Mouse (Mus musculus): ENCODE measurements around the gene Dpy19l1. TPM values are rescaled to one million over a fixed set of nuclear protein-coding genes. Genes with fewer than 3 reads are reported as not detected.

Dpy19l1 gene
- total RNA-seq, 1 experiment: 54.1 TPM

- no peak overlapping the region for H3K9ac ChIP-seq (ENCODE audit: insufficient read depth, low read depth, low read length, poor library complexity, severe bottlenecking)
- H3K4me3 ChIP-seq (ENCODE audit: insufficient read depth in 1 of 2, low read depth in 1 of 2, low read length in 2 of 2, poor library complexity in 1 of 2, severe bottlenecking in 1 of 2): no peak overlapping the region
- TF ChIP-seq ZC3H11A (IDR thresholded peaks at IDR 0.05; ENCODE audit: borderline replicate concordance, low read depth, low read length): no peak
- no peak for TF ChIP-seq HCFC1 (IDR thresholded peaks at IDR 0.05; ENCODE audit: borderline replicate concordance, insufficient read depth, low read length)
- in situ Hi-C loops (cut with MboI; ENCODE audit: low sequenced_read_pairs in 2 of 2, unreplicated experiment in 2 of 2): no loop called here
- H3K4me1 ChIP-seq (ENCODE audit: control insufficient read depth in 2 of 2, insufficient read depth in 2 of 2, low read length in 2 of 2, poor library complexity in 1 of 2): no peaks in the 10 kb centered on the region
- H3K9me3 ChIP-seq (ENCODE audit: control insufficient read depth, insufficient read depth, low read depth, low read length): no peaks in the 10 kb centered on the region
- no peaks in the 10 kb centered on the region for H3K36me3 ChIP-seq (ENCODE audit: control insufficient read depth, insufficient read depth, low read length, poor library complexity, severe bottlenecking)
- H3K27ac ChIP-seq (ENCODE audit: insufficient read depth, low read depth, low read length, poor library complexity, severe bottlenecking): no peak overlapping the region
- no peak for DNase-seq (ENCODE audit: low read depth, low spot score)
Observed at GRCm38 (mm10) chr9:24378848-24379247, 124.1 kb downstream of the Dpy19l1 start.

Other genes starting within 250 kb of the Dpy19l1 start
- not detected in 2 replicates for gene Cypt4, start 122.1 kb upstream of the Dpy19l1 start, total RNA-seq (2012; rRNA removed)
- 0.11 TPM in 1 of 2 replicates, not detected in the other for gene Dpy19l2, start 193.2 kb upstream of the Dpy19l1 start, total RNA-seq (2012; rRNA removed)